Comparison of ENCODE assay signal across 8 mouse cellular contexts in genomic region chr4:141149116-141149515, GRCm38 (mm10). TPM values are rescaled to one million over a fixed set of nuclear protein-coding genes. Genes with fewer than 3 reads are reported as not detected.
DNase-seq lines count a peak whose midpoint lies in the region; ATAC-seq and TF ChIP-seq lines count a peak whose summit lies in the region.

No protein-coding gene starts in this region.

- intact Hi-C loops in left cerebral cortex, postnatal 25 days (cut with DNase I): loop anchor here (5.0 to 10.0 kb wide), 2 partner anchors 56 to 123 kb away; no protein-coding TSS in a partner anchor

- no peak for TF ChIP-seq CTCF in heart, postnatal 0 days (IDR thresholded peaks at IDR 0.05; ENCODE audit: low read depth)
- no peak for TF ChIP-seq CTCF in bone marrow, adult 2 months (IDR thresholded peaks at IDR 0.05; ENCODE audit: control insufficient read depth, insufficient read depth, low read length)
- TF ChIP-seq CTCF in hindbrain, postnatal 0 days (IDR thresholded peaks at IDR 0.05; ENCODE audit: low read depth): no peak

- peak overlapping the region; percentile 87 for H3K4me2 ChIP-seq in heart, postnatal 0 days (ENCODE audit: low read depth, low read length)
- peak overlapping the region; percentile 67 for H3K4me2 ChIP-seq in hindbrain, postnatal 0 days (ENCODE audit: low read depth, low read length)
- H3K4me2 ChIP-seq in midbrain, embryonic 16.5 days (ENCODE audit: low read length): peak overlapping the region; percentile 63

- no peaks in the 10 kb centered on the region for H3K9me3 ChIP-seq in heart, postnatal 0 days (replicated peaks; ENCODE audit: control insufficient read depth, low read length)
- H3K9me3 ChIP-seq in hindbrain, postnatal 0 days (ENCODE audit: low read length): no peaks in the 10 kb centered on the region
- H3K9me3 ChIP-seq in midbrain, embryonic 16.5 days (replicated peaks; ENCODE audit: control insufficient read depth, low read length, poor library complexity, severe bottlenecking): no peaks in the 10 kb centered on the region

- 23% methylated on average over 7 of the region's 7 CpGs for WGBS in heart, postnatal 0 days
- WGBS in bone marrow, adult 2 months: 28% methylated on average over 7 of the region's 7 CpGs
- 12% methylated on average over 7 of the region's 7 CpGs for WGBS in hindbrain, postnatal 0 days
- 13% methylated on average over 7 of the region's 7 CpGs for WGBS in midbrain, embryonic 16.5 days

- no peaks in the 10 kb centered on the region for H3K36me3 ChIP-seq in heart, postnatal 0 days (replicated peaks; ENCODE audit: control insufficient read depth, insufficient read depth, low read length)
- H3K36me3 ChIP-seq in hindbrain, postnatal 0 days (ENCODE audit: insufficient read depth, low read length): no peaks in the 10 kb centered on the region
- no peaks in the 10 kb centered on the region for H3K36me3 ChIP-seq in midbrain, embryonic 16.5 days (ENCODE audit: control insufficient read depth, insufficient read depth, low read length)

- no peak for ATAC-seq in heart, postnatal 0 days (ENCODE audit: insufficient read depth, low read depth)
- ATAC-seq in hindbrain, postnatal 0 days: no peak
- ATAC-seq in midbrain, embryonic 16.5 days: no peak
- ATAC-seq in monocyte, adult 5-6 weeks (replicated peaks; ENCODE audit: insufficient number of reproducible peaks, low FRiP score, low TSS enrichment, poor library complexity, severe bottlenecking): no peak

- TF ChIP-seq POLR2A in bone marrow, adult 2 months (IDR thresholded peaks at IDR 0.05; ENCODE audit: borderline replicate concordance, control insufficient read depth, low read depth, low read length): no peak

- no peaks in the 10 kb centered on the region for H3K27me3 ChIP-seq in heart, postnatal 0 days (ENCODE audit: control insufficient read depth, insufficient read depth, low read length)
- no peaks in the 10 kb centered on the region for H3K27me3 ChIP-seq in hindbrain, postnatal 0 days (ENCODE audit: insufficient read depth, low read length)
- no peaks in the 10 kb centered on the region for H3K27me3 ChIP-seq in midbrain, embryonic 16.5 days (ENCODE audit: control insufficient read depth, insufficient read depth, low read depth, low read length)

- H3K9ac ChIP-seq in heart, postnatal 0 days (replicated peaks; ENCODE audit: low read depth, low read length): peak overlapping the region; percentile 92
- H3K9ac ChIP-seq in hindbrain, postnatal 0 days (replicated peaks; ENCODE audit: low read length): peak overlapping the region; percentile 99
- peak overlapping the region; percentile 99 for H3K9ac ChIP-seq in midbrain, embryonic 16.5 days (ENCODE audit: low read depth, low read length)

- peaks cover 13% of the 10 kb centered on the region; the same call in 1 of the 2 replicates for H3K4me1 ChIP-seq in heart, postnatal 0 days (ENCODE audit: control insufficient read depth, insufficient read depth)
- H3K4me1 ChIP-seq in bone marrow, adult 2 months (ENCODE audit: control insufficient read depth, insufficient read depth, low read length): no peaks in the 10 kb centered on the region; the same call in none of the 2 replicates
- no peaks in the 10 kb centered on the region for H3K4me1 ChIP-seq in hindbrain, postnatal 0 days (ENCODE audit: insufficient read depth, low read length)
- H3K4me1 ChIP-seq in midbrain, embryonic 16.5 days (ENCODE audit: control insufficient read depth, insufficient read depth, low read length): peaks cover 31% of the 10 kb centered on the region

- peak overlapping the region; percentile 94 for H3K4me3 ChIP-seq in heart, postnatal 0 days (ENCODE audit: low read depth, low read length)
- H3K4me3 ChIP-seq in bone marrow, adult 2 months (replicated peaks; ENCODE audit: control insufficient read depth, low read depth, low read length): peak overlapping the region; percentile 29
- peak overlapping the region; percentile 99 for H3K4me3 ChIP-seq in hindbrain, postnatal 0 days (ENCODE audit: low read length)
- H3K4me3 ChIP-seq in midbrain, embryonic 16.5 days (ENCODE audit: low read depth, low read length): peak overlapping the region; percentile 99

- no peak overlapping the region for H3K27ac ChIP-seq in heart, postnatal 0 days (ENCODE audit: low read depth)
- H3K27ac ChIP-seq in bone marrow, adult 2 months (ENCODE audit: control insufficient read depth, insufficient read depth, low read depth, low read length, poor library complexity): no peak overlapping the region
- H3K27ac ChIP-seq in hindbrain, postnatal 0 days: peak overlapping the region; percentile 96; the same call in 1 of the 2 replicates
- no peak overlapping the region for H3K27ac ChIP-seq in midbrain, embryonic 16.5 days (ENCODE audit: low read length)

- no peak for TF ChIP-seq EP300 in heart, postnatal 0 days (IDR thresholded peaks at IDR 0.05; ENCODE audit: low read depth)

- DNase-seq in heart, postnatal 0 days (ENCODE audit: low spot score): no peak
- no peak for DNase-seq in heart, adult 11 months
- no peak for DNase-seq in hindbrain, postnatal 0 days (ENCODE audit: low spot score)
- no peak for DNase-seq in left cerebral cortex, postnatal 25 days (ENCODE audit: low spot score in 2 of 2)
- no peak for DNase-seq in natural killer cell, adult 2 months (ENCODE audit: low spot score in 2 of 2)

RNA-seq across cellular contexts. Expression of gene Fbxo42, which starts 1.4 kb away (rescaled TPM):
- total RNA-seq in heart, postnatal 0 days (2014; rRNA removed; ENCODE audit: low replicate concordance): 8.2 and 9.5 TPM in 2 replicates
- polyA plus RNA-seq in heart, postnatal 0 days (2015; fragmentation: Nextera tagmentation; extraction: Ambion mirVana): 9.0 and 9.1 TPM in 2 replicates
- 7.9 and 9.2 TPM in 2 replicates for polyA plus RNA-seq in bone marrow, adult 2 months (2011; ENCODE audit: insufficient read depth, insufficient read length, low replicate concordance, missing spikeins)
- 20.8 and 22.5 TPM in 2 replicates for total RNA-seq in hindbrain, postnatal 0 days (2014; rRNA removed)
- 15.5 and 17.5 TPM in 2 replicates for polyA plus RNA-seq in hindbrain, postnatal 0 days (2015; fragmentation: Nextera tagmentation; extraction: Ambion mirVana)
- polyA plus RNA-seq in midbrain, embryonic 16.5 days (2015; fragmentation: Nextera tagmentation; extraction: Ambion mirVana): 25.5 TPM in 2 replicates
- total RNA-seq in monocyte, adult 5-6 weeks (2017): 5.0 to 11.5 TPM (median 5.5 TPM) in 3 replicates
- total RNA-seq in left cerebral cortex, postnatal 25 days (2021): 10 to 100 TPM; 31.4 to 32.3 TPM

RNA-seq across cellular contexts. Expression of gene Szrd1, which starts 9.5 kb away (rescaled TPM):
- 72.9 and 73.8 TPM in 2 replicates for total RNA-seq in heart, postnatal 0 days (2014; rRNA removed; ENCODE audit: low replicate concordance)
- 18.5 and 19.4 TPM in 2 replicates for polyA plus RNA-seq in heart, postnatal 0 days (2015; fragmentation: Nextera tagmentation; extraction: Ambion mirVana)
- polyA plus RNA-seq in bone marrow, adult 2 months (2011; ENCODE audit: insufficient read depth, insufficient read length, low replicate concordance, missing spikeins): 23.6 and 31.2 TPM in 2 replicates
- 58.7 and 68.8 TPM in 2 replicates for total RNA-seq in hindbrain, postnatal 0 days (2014; rRNA removed)
- polyA plus RNA-seq in hindbrain, postnatal 0 days (2015; fragmentation: Nextera tagmentation; extraction: Ambion mirVana): 16.5 and 17.0 TPM in 2 replicates
- 24.5 and 25.1 TPM in 2 replicates for polyA plus RNA-seq in midbrain, embryonic 16.5 days (2015; fragmentation: Nextera tagmentation; extraction: Ambion mirVana)
- total RNA-seq in monocyte, adult 5-6 weeks (2017): 35.3 to 47.0 TPM (median 43.5 TPM) in 3 replicates
- total RNA-seq in left cerebral cortex, postnatal 25 days (2021): 10 to 100 TPM; 41.7 to 49.2 TPM

Comparison
In these comparisons a context has a peak if more than half of its experiments do, and no peak if none do; other contexts are left out.
1. H3K4me3 ChIP-seq: peak in every context shown above with its lines; median percentile 99 in hindbrain, postnatal 0 days; 99 in midbrain, embryonic 16.5 days; 94 in heart, postnatal 0 days; 29 in bone marrow, adult 2 months.